Mouse (Mus musculus): ENCODE measurements around the gene Txndc2.

DNA sequence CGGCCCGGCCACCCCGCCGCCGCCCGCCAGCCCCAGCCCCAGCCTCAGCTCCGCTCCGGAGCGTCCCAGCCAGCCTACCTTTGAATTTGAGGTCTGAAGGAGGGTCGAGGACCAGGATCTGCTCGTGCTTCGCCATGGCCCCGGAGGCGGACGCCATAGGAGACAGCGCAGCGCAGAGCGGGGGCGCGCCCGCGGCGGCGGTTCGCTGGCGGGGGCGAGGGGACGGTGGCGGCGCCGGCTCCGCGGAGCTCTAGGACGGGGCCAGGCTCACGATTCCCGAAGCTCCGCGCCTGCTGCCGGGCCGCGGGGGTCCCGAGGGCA, 28.9 kb downstream of the Txndc2 start:
- TF ChIP-seq EP300 (IDR thresholded peaks at IDR 0.05; ENCODE audit: insufficient read depth, low read depth, low read length): no peak
- no peak for TF ChIP-seq POLR2A (IDR thresholded peaks at IDR 0.05; ENCODE audit: insufficient read depth, low read depth, low read length)
